Mouse (Mus musculus) lung, postnatal 14 days (tissue): ENCODE data around the gene Astn1.

Experiments
- DNase-seq: peaks from one replicate; pipeline ENCODE4 v3.0.0; 2021

Astn1 gene

DNA sequence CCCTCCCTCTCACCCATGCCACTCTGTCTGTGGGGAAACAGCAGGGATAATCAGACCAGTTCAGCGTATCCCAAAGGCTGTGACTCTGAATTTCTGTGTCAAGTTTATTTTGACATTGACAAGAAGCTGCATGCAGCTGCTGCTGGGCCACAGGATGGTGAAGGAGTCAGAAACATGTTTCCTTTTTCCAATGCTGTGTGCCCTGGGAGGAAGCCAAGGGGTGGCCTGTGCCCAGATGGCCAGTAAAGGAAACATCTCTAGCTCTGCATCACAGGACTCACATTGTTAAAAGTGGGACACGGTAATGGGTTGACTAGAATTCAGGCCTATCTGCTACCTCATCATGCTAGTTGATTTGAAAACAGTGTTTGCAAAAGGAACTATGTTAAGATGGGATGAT is 279.2 kb downstream of the Astn1 start:
- DNase-seq, result no peak

- no peak for DNase-seq
These were observed 280.2 kb downstream of the Astn1 start for GRCm38 (mm10) chr1:158642247-158642646.

GRCm38 (mm10) chr1:158652799-158653198 is 290.7 kb downstream of the Astn1 start:
- DNase-seq, result no peak

GRCm38 (mm10) chr1:158653808-158654520 is 291.9 kb downstream of the Astn1 start:
- DNase-seq, result peak; percentile 30

GRCm38 (mm10) chr1:158654571-158655205 is 292.6 kb downstream of the Astn1 start:
- DNase-seq, result no peak

DNA sequence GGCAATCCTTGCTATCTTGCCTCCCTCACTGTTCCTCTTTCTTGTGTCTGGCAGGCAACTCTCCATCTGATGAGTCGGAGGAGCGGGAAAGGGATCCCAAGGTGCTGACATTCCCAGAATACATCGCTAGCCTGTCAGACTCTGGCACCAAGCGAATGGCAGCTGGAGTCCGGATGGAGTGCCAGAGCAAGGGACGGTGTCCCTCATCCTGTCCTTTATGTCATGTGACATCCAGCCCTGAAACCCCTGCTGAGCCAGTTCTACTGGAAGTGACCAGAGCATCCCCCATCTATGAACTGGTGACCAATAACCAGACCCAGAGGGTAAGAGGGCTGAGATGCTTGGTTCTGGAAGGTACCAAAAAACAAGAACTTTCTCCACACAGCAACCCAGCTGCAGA is 294.9 kb downstream of the Astn1 start:
- DNase-seq, result no peak

DNA sequence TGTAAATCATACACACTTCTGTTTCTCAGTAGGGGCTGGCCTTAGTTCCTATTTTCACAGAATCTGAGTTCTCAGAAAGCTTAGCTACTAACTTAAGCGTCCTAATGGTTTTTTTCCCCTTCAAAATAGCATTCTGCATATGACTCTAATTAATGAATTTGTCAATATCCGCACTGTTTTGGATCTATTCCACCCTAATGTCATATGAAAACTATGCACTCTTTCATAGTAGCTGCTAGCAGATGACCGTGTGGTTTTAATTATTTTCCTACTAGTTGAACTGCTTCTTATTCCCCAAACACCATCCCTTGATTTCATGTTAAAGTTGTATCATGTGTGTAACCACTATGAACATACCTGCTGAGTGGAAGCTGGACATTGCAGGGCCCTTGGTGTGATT is 303.9 kb downstream of the Astn1 start:
- DNase-seq, result no peak

DNA sequence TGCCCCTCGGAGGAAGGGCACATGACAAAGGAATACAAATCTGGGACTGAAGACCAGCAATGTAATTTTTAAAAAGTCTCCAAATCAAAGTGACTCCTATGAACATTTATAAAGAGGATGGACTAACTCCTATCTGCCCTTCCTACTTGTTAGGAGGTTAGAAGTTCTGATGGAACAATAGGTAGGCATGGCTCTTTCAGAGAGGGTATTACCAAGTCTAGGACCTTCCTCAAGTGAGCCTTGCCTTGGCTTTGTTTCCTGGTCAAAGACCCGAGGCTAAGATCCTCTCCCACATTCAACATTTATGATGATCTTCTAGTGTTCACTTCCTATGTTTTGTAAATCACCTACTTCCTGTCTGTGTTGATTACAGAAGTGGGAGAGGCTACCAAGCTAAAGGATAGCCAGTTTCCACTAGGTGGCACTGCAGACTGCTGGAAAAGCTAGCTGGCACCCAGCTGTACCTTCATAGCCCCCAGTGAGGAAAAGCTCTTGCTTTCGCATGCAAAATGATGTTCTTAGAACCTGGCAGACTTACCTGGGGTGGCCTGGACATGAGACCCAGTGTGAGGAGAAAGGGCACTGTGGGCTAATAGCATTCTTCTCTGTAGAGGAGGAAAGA is 308.0 kb downstream of the Astn1 start:
- peak; percentile 80 for DNase-seq

GRCm38 (mm10) chr1:158687726-158688125 is 325.7 kb downstream of the Astn1 start:
- DNase-seq, result no peak

GRCm38 (mm10) chr1:158697423-158697822 is 335.4 kb downstream of the Astn1 start:
- no peak for DNase-seq

DNA sequence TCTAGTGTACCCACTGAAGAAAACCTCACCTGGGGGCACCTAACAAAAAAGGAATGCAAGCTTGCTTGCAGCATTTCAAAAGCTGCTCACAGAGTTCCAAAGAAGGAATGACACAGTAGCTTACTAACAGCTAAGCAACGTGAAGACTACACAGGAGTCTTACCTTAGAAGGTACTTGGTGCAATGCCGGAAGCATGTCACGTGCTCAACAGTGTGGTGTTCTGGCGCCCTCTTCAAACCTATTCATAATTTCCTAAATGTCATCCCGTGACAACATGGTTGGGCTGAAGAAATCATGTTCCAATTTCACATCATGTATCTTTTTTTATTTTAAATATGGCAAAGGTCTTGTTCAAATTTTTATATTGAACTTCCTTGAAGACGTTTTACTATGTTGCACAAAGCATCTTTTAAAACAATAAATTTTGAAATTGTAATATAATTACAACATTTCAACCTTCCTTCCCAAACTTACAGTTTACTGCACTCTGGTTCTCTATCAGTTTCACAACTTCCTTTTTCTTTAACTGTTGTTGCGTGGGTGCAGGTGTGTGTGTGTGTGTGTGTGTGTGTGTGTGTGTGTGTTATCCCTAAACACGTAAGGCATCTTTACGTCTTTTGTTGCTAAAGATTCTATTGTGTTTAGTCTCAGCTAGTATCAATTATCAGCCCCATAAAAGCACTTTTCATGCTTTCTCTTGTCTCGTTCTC is 335.9 kb downstream of the Astn1 start:
- DNase-seq, result no peak

DNA sequence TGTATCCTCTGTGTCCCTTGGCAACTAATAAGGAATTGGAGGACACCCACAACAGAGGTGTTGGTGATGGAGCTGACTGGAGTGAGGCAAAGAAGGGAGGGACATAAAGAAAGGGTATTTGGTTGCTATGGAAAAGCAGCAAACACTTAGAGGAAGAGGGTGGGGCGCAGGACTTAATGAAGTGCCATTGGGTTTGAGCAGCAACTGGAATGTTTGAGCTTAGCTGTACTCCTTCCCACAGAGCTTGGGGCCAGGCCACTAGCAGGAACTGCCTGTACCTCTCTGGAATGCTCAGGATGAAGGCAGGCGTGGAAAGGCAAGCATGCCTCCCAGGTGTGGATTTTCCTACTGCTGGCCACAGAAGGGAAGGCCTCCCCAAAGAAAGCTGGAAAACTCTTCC is 337.2 kb downstream of the Astn1 start:
- DNase-seq, result peak; percentile 24

DNA sequence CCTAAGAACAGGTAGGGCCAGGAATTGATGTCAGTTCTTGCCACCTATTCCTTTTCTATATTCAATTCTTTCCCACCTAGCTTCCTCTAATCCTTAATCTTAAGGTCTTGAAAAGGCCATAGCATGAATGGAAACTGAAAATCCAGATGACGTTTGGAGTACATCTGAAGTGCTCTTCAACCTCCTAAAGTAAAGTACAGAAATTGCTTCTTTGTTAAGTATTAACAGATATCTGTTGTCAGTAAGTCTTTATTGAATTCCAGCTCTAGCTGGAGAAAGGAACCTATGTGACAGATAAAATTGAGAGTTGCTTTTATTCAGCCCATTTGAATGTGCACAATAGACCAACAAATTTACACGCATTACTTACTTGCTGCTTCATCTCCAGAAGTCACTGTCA is 338.1 kb downstream of the Astn1 start:
- no peak for DNase-seq

DNA sequence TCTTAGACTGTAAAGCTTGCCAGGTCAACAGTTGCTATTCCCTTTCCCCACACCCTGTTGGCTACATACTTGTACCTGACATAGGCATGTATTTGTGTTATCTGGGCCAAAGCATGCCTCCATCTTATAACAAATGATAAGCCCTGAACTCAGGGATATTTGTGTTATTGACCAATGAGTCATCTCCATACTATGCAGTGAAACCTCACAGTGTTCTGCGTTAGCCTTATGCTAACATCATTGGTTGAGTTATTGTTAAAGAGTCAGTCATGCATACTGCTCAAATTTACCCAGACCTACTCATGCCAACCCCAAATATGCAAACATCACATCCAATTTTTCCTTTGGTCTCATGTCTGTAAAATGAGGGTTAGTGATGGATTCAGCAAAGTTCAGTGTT is 339.3 kb downstream of the Astn1 start:
- DNase-seq, result no peak

- peak; percentile 9 for DNase-seq
These were observed 351.4 kb downstream of the Astn1 start for GRCm38 (mm10) chr1:158713301-158714095.

DNA sequence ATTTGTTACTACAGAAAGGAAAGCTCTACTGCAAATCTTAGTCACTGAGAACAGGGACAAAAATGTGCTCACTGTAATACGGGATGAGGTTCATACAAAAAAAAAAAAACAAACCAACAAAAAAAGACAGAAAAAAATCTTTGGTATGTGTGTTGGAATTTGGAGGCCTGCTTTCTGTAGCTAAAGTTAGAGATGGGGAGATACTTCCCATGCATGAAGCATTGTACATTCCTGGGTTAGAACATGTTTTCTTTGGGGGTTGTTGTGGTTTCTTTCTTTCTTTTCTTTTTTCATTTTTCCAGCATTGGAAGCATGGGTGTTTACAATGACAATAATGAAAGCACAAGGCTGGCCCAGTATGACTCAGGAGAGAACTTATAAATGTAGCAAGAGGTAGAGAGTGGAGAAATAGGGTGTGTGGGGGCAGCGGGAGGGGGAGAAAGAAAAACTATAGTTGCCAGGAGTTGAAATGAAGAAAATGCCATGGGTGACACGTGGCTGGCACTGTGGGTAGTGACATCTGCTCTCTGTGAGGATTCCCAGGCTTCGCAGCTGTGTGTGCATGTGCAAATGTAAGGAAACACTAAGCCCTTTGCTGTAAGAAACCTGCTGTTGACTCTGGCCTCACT is 370.9 kb downstream of the Astn1 start:
- no peak for DNase-seq

GRCm38 (mm10) chr1:158739132-158739919 is 377.3 kb downstream of the Astn1 start:
- peak; percentile 3 for DNase-seq

DNA sequence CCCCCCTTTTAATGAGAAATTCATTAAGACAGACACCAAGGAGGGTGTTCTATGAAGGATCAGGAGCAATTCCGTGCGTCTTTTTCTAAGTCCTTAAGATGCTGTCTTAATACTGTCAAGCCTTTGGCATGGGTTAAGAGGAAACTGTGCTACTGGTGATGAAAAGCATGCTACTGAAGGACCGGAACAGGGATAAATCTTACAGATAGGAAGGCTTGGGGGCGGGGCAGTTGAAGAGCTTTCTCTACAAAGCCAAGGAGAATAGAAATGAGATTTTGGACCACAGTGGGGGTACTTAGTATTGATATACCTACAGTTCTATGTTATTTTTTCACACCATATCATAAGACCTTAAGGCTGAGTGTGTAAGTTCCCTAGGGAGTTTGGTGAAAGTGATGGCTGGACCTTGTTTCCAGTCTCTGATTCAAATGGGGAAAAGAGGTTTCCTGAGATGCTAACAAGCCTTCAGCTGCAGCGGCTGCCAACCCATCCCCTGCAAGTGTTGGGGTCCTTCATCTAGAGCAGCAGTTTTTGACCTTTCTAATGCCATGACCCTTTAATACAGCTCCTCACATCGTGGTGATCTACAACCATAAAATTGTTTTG is 378.2 kb downstream of the Astn1 start:
- no peak for DNase-seq

- DNase-seq, result no peak
These were observed 378.9 kb downstream of the Astn1 start for GRCm38 (mm10) chr1:158740949-158741348.
